Mouse (Mus musculus) embryonic facial prominence, embryonic 10.5 days (tissue): ENCODE results near the gene 1810030O07Rik. TPM values are rescaled to one million over a fixed set of nuclear protein-coding genes. Genes with fewer than 3 reads are reported as not detected.
"Not testable (repeated sequence)": the region's sequence is repeated elsewhere in the genome, so short reads cannot be mapped to it uniquely, and the experiment has no call there.

Experiments used
- DNase-seq: peaks from one replicate; pipeline ENCODE4 v3.0.0-alpha.2; 2017; ENCODE audit warnings: low spot score
- H3K27ac ChIP-seq: fragments of 300-500 bp; sonication (generic); replicated peaks from 2 replicates; pipeline ENCODE4 v1.5.1; 2016; ENCODE audit warnings: mild to moderate bottlenecking
- H3K27me3 ChIP-seq: fragments of 300-500 bp; sonication (generic); replicated peaks from 2 replicates; pipeline ENCODE4 v1.6.1; 2016; ENCODE audit warnings: low read depth, mild to moderate bottlenecking; ENCODE audit not compliant: poor library complexity, severe bottlenecking
- H3K36me3 ChIP-seq: fragments of 300-500 bp; sonication (generic); replicated peaks from 2 replicates; pipeline ENCODE4 v1.6.1; 2016; ENCODE audit warnings: mild to moderate bottlenecking, moderate library complexity
- H3K4me1 ChIP-seq: fragments of 300-500 bp; sonication (generic); 2 replicates; pipeline ENCODE4 v1.6.1; 2016
- H3K4me3 ChIP-seq: fragments of 300-500 bp; sonication (generic); 2 replicates; pipeline ENCODE4 v1.5.1; 2016; ENCODE audit warnings: mild to moderate bottlenecking, moderate library complexity
- H3K9me3 ChIP-seq: fragments of 300-500 bp; sonication (generic); 2 replicates; pipeline ENCODE4 v1.6.1; 2016; ENCODE audit warnings: mild to moderate bottlenecking
- WGBS: fragments of 180-500 bp; shearing (Covaris S2); methylation state at CpG from one replicate; pipeline ENCODE4 v1.1.7; 2016; 5-methylcytosine and 5-hydroxymethylcytosine counted together
- polyA plus RNA-seq: library from polyadenylated mRNA; unstranded; fragments of >200 nt; fragmentation: Nextera tagmentation; extraction: Ambion mirVana; gene quantifications from 2 replicates; pipeline ENCODE4 v1.2.1, GENCODE M21; 2016

The 1810030O07Rik gene
- 34.0 and 37.5 TPM in 2 replicates for polyA plus RNA-seq

GRCm38 (mm10) chrX:12673054-12673775 is at the start of gene 1810030O07Rik:
Gene 1810030O07Rik, minus strand, starts transcription at chrX:12673668.
- Histone ChIP-seq H3K4me3 (peak within 1 kb of the TSS; percentile 74), H3K4me1 (0 out of 2 replicates have a peak, but pooled peaks cover 3% of the 10 kb centered on the region), H3K36me3 (peaks cover 19% of the 10 kb centered on the region), H3K9me3 (no peaks in the 10 kb centered on the region), H3K27me3 (peaks cover 24% of the 10 kb centered on the region), H3K27ac (peak within 1 kb of the TSS; percentile 86)
- DNase-seq: peak; percentile 86
- 11% methylated on average over 42 of the region's 42 CpGs for WGBS

GRCm38 (mm10) chrX:12716036-12716435 is 42.6 kb upstream of the 1810030O07Rik start:
- Histone ChIP-seq H3K9me3 (no peaks in the 10 kb centered on the region), H3K27ac (no peak overlapping the region), H3K36me3 (peaks cover 53% of the 10 kb centered on the region), H3K4me3 (no peak overlapping the region), H3K4me1 (no peaks in the 10 kb centered on the region), H3K27me3 (no peaks in the 10 kb centered on the region)
- no peak for DNase-seq
- whole genome bisulfite sequencing: 91% methylated on average over 4 of the region's 4 CpGs

GRCm38 (mm10) chrX:12713796-12714195 is 40.3 kb upstream of the 1810030O07Rik start:
- peaks cover 47% of the 10 kb centered on the region for H3K36me3 ChIP-seq
- H3K27me3 ChIP-seq: no peaks in the 10 kb centered on the region
- no peaks in the 10 kb centered on the region for H3K9me3 ChIP-seq
- DNase-seq: no peak
- H3K4me3 ChIP-seq: no peak overlapping the region
- no peak overlapping the region for H3K27ac ChIP-seq
- WGBS: 95% methylated on average over 7 of the region's 7 CpGs
- H3K4me1 ChIP-seq: no peaks in the 10 kb centered on the region

- 78% methylated on average over 8 of the region's 8 CpGs for WGBS
- no peak overlapping the region for H3K4me3 ChIP-seq
- H3K27ac ChIP-seq: no peak overlapping the region
- H3K4me1 ChIP-seq: no peaks in the 10 kb centered on the region
- peaks cover 37% of the 10 kb centered on the region for H3K36me3 ChIP-seq
- DNase-seq: no peak
- H3K9me3 ChIP-seq: no peaks in the 10 kb centered on the region
- H3K27me3 ChIP-seq: peaks cover 38% of the 10 kb centered on the region
These were observed 13.4 kb upstream of the 1810030O07Rik start for GRCm38 (mm10) chrX:12686910-12687309.

GRCm38 (mm10) chrX:12686071-12686470 is 12.6 kb upstream of the 1810030O07Rik start:
- H3K9me3 ChIP-seq: no peaks in the 10 kb centered on the region
- H3K4me1 ChIP-seq: no peaks in the 10 kb centered on the region
- H3K4me3 ChIP-seq: no peak overlapping the region
- no peak overlapping the region for H3K27ac ChIP-seq
- no peak for DNase-seq
- peaks cover 38% of the 10 kb centered on the region for H3K27me3 ChIP-seq
- H3K36me3 ChIP-seq: peaks cover 33% of the 10 kb centered on the region

GRCm38 (mm10) chrX:12677396-12677795 is 3.9 kb upstream of the 1810030O07Rik start:
- 42% methylated on average over 6 of the region's 6 CpGs for WGBS
- H3K4me3 ChIP-seq: no peak overlapping the region

GRCm38 (mm10) chrX:12653879-12654278 is 19.6 kb downstream of the 1810030O07Rik start:
- H3K27ac ChIP-seq: no peak overlapping the region
- no peak overlapping the region for H3K4me3 ChIP-seq
- no peaks in the 10 kb centered on the region for H3K4me1 ChIP-seq
- DNase-seq: no peak
- peaks cover 66% of the 10 kb centered on the region for H3K36me3 ChIP-seq
- H3K9me3 ChIP-seq: no peaks in the 10 kb centered on the region
- WGBS: 78% methylated on average over 2 of the region's 2 CpGs
- peaks cover 13% of the 10 kb centered on the region for H3K27me3 ChIP-seq

More at GRCm38 (mm10) chrX:12677396-12677795, 3.9 kb upstream of the 1810030O07Rik start:
- peaks cover 15% of the 10 kb centered on the region for H3K36me3 ChIP-seq
- H3K9me3 ChIP-seq: no peaks in the 10 kb centered on the region
- H3K27ac ChIP-seq: no peak overlapping the region
- DNase-seq: peak; percentile 61
- H3K4me1 ChIP-seq: 0 out of 2 replicates have a peak, but pooled peaks cover 3% of the 10 kb centered on the region
- H3K27me3 ChIP-seq: peaks cover 19% of the 10 kb centered on the region

GRCm38 (mm10) chrX:12651906-12652305 is 21.6 kb downstream of the 1810030O07Rik start:
- peaks cover 13% of the 10 kb centered on the region; the same call in 1 of the 2 replicates for H3K27me3 ChIP-seq
- peaks cover 48% of the 10 kb centered on the region for H3K36me3 ChIP-seq
- H3K4me1 ChIP-seq: no peaks in the 10 kb centered on the region
- no peak overlapping the region for H3K4me3 ChIP-seq
- DNase-seq: no peak
- no peaks in the 10 kb centered on the region for H3K9me3 ChIP-seq
- WGBS: 92% methylated on average over 16 of the region's 16 CpGs
- no peak overlapping the region for H3K27ac ChIP-seq

- Histone ChIP-seq H3K9me3 (no peaks in the 10 kb centered on the region), H3K4me3 (no peak overlapping the region), H3K27me3 (peaks cover 5% of the 10 kb centered on the region), H3K4me1 (no peaks in the 10 kb centered on the region), H3K36me3 (peaks cover 8% of the 10 kb centered on the region), H3K27ac (no peak overlapping the region)
- WGBS: 71% methylated on average over 12 of the region's 12 CpGs
- no peak for DNase-seq
These were observed 27.8 kb downstream of the 1810030O07Rik start for GRCm38 (mm10) chrX:12645531-12646304.

GRCm38 (mm10) chrX:12644976-12645375 is 28.5 kb downstream of the 1810030O07Rik start:
- H3K27ac ChIP-seq: no peak overlapping the region

GRCm38 (mm10) chrX:12625131-12625530 is 48.3 kb downstream of the 1810030O07Rik start:
- H3K4me3 ChIP-seq: no peak overlapping the region
- H3K27ac ChIP-seq: no peak overlapping the region
- DNase-seq: no peak
- H3K4me1 ChIP-seq: no peaks in the 10 kb centered on the region
- H3K36me3 ChIP-seq: no peaks in the 10 kb centered on the region
- H3K9me3 ChIP-seq: no peaks in the 10 kb centered on the region
- no peaks in the 10 kb centered on the region for H3K27me3 ChIP-seq
- 76% methylated on average over 4 of the region's 4 CpGs for WGBS

More at GRCm38 (mm10) chrX:12644976-12645375, 28.5 kb downstream of the 1810030O07Rik start:
- DNase-seq: no peak
- no peaks in the 10 kb centered on the region for H3K4me1 ChIP-seq
- no peak overlapping the region for H3K4me3 ChIP-seq
- 35% methylated on average over 2 of the region's 2 CpGs for WGBS
- H3K9me3 ChIP-seq: no peaks in the 10 kb centered on the region
- peaks cover 5% of the 10 kb centered on the region for H3K27me3 ChIP-seq
- H3K36me3 ChIP-seq: peaks cover 2% of the 10 kb centered on the region

GRCm38 (mm10) chrX:12612360-12612759 is 61.1 kb downstream of the 1810030O07Rik start:
- H3K9me3 ChIP-seq, H3K4me1 ChIP-seq, H3K4me3 ChIP-seq, H3K27ac ChIP-seq, DNase-seq: not testable (repeated sequence)
- Histone ChIP-seq H3K27me3 (peaks cover 33% of the 10 kb centered on the region), H3K36me3 (peaks cover 59% of the 10 kb centered on the region)
- WGBS: 87% methylated on average over 1 of the region's 1 CpGs
